Mouse (Mus musculus): ENCODE measurements around the gene Ccr1. TPM values are rescaled to one million over a fixed set of nuclear protein-coding genes. Genes with fewer than 3 reads are reported as not detected.
A peak's percentile ranks its signal among the peaks of the same experiment; 100 is the strongest.
"Not testable (repeated sequence)": the region's sequence is repeated elsewhere in the genome, so short reads cannot be mapped to it uniquely, and the experiment has no call there.

Gene Ccr1
- polyA plus RNA-seq, 1 experiment from 2014 or later, result 5.0 TPM

DNA sequence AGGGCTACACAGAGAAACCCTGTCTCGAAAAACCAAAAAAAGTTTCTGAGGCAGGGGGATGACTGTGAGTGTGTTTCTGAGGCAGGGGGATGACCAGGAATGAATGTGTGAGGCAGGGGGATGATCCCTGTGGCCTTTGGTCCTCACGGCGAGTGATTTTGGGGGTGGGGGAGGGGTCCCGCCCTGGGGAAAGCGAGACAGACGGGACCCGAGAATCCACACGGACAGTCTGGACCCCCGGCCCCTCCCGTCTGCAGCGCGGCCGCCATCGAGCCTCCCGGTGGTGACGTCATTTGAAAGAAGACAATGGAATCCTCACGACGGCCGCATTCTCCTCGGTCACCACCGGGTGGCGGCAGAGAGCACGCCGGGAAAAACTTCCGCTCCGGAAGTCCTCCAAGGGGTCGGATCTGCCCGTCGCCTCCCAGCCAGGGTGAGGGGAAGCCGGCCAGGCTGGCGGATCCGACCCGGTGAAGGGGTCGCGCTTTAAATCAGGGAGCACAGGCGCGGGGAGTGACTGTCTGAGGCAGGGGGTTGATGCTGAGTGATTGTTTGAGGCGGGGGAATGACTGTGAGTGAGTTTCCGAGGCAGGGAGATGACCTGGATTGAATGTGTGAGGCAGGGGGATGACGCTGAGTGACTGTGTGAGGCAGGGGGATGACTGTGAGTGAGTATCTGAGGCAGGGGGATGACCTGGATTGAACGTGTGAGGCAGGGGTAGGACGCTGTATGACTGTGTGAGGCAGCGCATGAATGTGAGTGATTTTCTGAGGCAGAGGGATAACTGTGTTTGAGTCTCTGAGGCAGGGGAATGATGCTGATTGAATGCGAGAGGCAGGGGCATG, 43.2 kb downstream of the Ccr1 start:
- Histone ChIP-seq H3K36me3 (ENCODE audit: control insufficient read depth, insufficient read depth, low read length) (no peaks in the 10 kb centered on the region), H3K27me3 (ENCODE audit: control insufficient read depth, insufficient read depth, low read length) (no peaks in the 10 kb centered on the region), H3K4me3 (replicated peaks; ENCODE audit: low read length) (peak overlapping the region; percentile 63), H3K9ac (ENCODE audit: low read length) (peak overlapping the region; percentile 82), H3K4me2 (ENCODE audit: low read depth, low read length) (peak overlapping the region; percentile 79), H3K27ac (ENCODE audit: low read length) (peak overlapping the region; percentile 96), H3K9me3 (replicated peaks; ENCODE audit: control insufficient read depth, low read length) (no peaks in the 10 kb centered on the region), H3K4me1 (ENCODE audit: control insufficient read depth, insufficient read depth, low read length) (peaks cover 7% of the 10 kb centered on the region)
- peak; percentile 79 for ATAC-seq (ENCODE audit: insufficient read depth, low FRiP score)
- 6% methylated on average over 38 of the region's 44 CpGs for WGBS

DNA sequence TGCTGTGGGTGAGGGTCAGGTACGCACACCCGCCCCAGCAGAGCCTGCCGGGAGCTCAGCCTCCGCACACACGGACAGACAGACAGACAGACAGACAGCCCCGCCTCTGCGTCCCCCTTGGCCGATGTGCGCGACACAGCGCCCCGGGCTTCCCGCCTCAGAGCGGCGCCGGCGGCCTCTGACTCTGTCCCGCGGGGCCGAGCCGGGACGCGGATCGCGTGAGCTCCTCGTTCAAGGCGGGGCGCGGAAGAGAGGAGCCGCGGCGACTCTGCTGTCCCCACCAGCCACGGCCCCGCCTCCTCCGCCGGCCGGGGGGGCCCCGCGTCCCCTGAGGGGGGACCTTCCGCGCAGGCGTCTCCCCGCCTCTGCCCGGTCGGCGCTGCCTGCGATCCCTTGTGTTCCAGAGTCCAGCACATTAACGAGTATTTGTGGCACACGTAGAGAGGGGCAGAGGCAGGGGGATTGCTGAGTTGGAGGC, 43.9 kb downstream of the Ccr1 start:
- peak; percentile 91 for ATAC-seq (ENCODE audit: insufficient read depth, low FRiP score)

DNA sequence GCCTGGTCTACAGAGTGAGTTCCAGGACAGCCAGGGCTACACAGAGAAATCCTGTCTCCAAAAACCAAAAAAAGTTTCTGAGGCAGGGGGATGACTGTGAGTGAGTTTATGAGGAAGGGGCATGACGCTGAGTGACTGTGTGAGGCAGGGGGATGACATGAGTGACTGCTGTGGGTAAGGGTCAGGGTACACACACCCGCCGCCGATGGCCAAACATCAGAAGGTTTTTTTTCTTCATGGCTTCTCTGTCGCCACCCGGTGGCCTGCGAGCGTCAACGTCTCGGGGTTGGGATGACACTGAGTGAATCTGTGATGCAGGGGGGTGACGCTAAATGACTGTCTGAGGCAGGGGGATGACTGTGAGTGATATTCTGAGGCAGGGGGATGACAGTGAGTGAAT, 44.5 kb downstream of the Ccr1 start:
- H3K9ac ChIP-seq (ENCODE audit: low read length); H3K36me3 ChIP-seq (ENCODE audit: control insufficient read depth, insufficient read depth, low read length); H3K9me3 ChIP-seq (replicated peaks; ENCODE audit: control insufficient read depth, low read length); H3K4me1 ChIP-seq (ENCODE audit: control insufficient read depth, insufficient read depth, low read length); H3K27me3 ChIP-seq (ENCODE audit: control insufficient read depth, insufficient read depth, low read length): not testable (repeated sequence)
- ATAC-seq (ENCODE audit: insufficient read depth, low FRiP score), result peak; percentile 31
- under 1% methylated on average over 11 of the region's 11 CpGs for WGBS
- Histone ChIP-seq H3K4me3 (replicated peaks; ENCODE audit: low read length) (peak overlapping the region; percentile 63), H3K27ac (ENCODE audit: low read length) (peak overlapping the region; percentile 96; the same call in 1 of the 2 replicates), H3K4me2 (ENCODE audit: low read depth, low read length) (peak overlapping the region; percentile 79)

More for the DNA sequence above, 43.9 kb downstream of the Ccr1 start:
- Histone ChIP-seq H3K27ac (ENCODE audit: low read length) (peak overlapping the region; percentile 96), H3K9ac (ENCODE audit: low read length) (peak overlapping the region; percentile 82), H3K4me1 (ENCODE audit: control insufficient read depth, insufficient read depth, low read length) (peaks cover 7% of the 10 kb centered on the region), H3K36me3 (ENCODE audit: control insufficient read depth, insufficient read depth, low read length) (no peaks in the 10 kb centered on the region), H3K4me3 (replicated peaks; ENCODE audit: low read length) (peak overlapping the region; percentile 63), H3K4me2 (ENCODE audit: low read depth, low read length) (peak overlapping the region; percentile 79), H3K9me3 (replicated peaks; ENCODE audit: control insufficient read depth, low read length) (no peaks in the 10 kb centered on the region), H3K27me3 (ENCODE audit: control insufficient read depth, insufficient read depth, low read length) (no peaks in the 10 kb centered on the region)
- WGBS, result under 1% methylated on average over 37 of the region's 49 CpGs

DNA sequence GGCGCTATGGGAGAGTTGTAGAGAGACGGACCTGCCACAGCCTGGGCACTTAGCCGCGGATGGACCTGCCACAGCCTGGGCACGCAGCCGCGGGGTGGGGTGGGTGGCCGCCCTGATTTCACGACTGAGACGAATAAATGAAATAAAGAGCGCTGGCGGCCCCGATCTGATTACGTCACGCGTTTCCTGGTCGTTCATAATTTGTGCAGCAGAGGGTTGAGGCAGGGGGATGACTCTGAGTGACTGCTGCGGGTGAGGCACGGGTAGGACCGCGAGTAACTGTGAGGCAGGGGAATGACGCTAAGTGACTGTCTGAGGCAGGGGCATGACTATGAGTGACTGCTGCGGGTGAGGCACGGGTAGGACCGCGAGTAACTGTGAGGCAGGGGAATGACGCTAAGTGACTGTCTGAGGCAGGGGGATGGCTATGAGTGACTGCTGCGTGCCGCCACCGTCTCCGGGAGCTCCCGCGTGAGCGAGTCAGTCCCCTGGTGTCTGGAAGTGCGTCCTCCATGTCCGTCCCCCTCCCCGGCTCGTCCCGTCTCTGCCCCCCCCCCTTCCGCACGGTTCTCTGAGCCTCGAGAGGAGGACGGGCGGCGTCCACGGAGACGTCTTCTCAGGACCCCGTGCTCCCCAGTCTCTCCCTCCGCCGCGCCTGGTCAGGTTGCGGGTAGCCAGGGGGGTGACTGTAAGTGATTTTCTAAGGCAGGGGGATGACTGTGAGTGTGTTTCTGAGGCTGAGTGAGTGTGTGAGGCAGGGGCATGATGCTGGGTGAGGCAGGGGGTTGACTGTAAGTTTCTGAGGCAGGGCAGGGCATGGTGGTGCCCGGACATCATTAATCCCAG, 45.1 kb downstream of the Ccr1 start:
- Histone ChIP-seq H3K9ac (ENCODE audit: low read length) (peak overlapping the region; percentile 65), H3K4me3 (replicated peaks; ENCODE audit: low read length) (peak overlapping the region; percentile 63), H3K9me3 (replicated peaks; ENCODE audit: control insufficient read depth, low read length) (no peaks in the 10 kb centered on the region), H3K4me2 (ENCODE audit: low read depth, low read length) (peak overlapping the region; percentile 79), H3K27me3 (ENCODE audit: control insufficient read depth, insufficient read depth, low read length) (no peaks in the 10 kb centered on the region), H3K27ac (ENCODE audit: low read length) (peak overlapping the region; percentile 18; the same call in 1 of the 2 replicates), H3K36me3 (ENCODE audit: control insufficient read depth, insufficient read depth, low read length) (no peaks in the 10 kb centered on the region), H3K4me1 (ENCODE audit: control insufficient read depth, insufficient read depth, low read length) (no peaks in the 10 kb centered on the region)
- ATAC-seq (ENCODE audit: insufficient read depth, low FRiP score), result no peak
- under 1% methylated on average over 50 of the region's 53 CpGs for WGBS

Other genes starting within 250 kb of the Ccr1 start
- gene Cxcr6, start 162.2 kb downstream of the Ccr1 start, polyA plus RNA-seq (2015; fragmentation: Nextera tagmentation; extraction: Ambion mirVana), result 0.70 and 1.0 TPM in 2 replicates
- gene Fyco1, start 116.8 kb downstream of the Ccr1 start, polyA plus RNA-seq (2015; fragmentation: Nextera tagmentation; extraction: Ambion mirVana), result 14.7 and 14.8 TPM in 2 replicates
- not detected in 2 replicates for gene Xcr1, start 106.7 kb downstream of the Ccr1 start, polyA plus RNA-seq (2015; fragmentation: Nextera tagmentation; extraction: Ambion mirVana)
- not detected in 2 replicates for gene Ccr1l1, start 9.7 kb upstream of the Ccr1 start, polyA plus RNA-seq (2015; fragmentation: Nextera tagmentation; extraction: Ambion mirVana)
- 0.18 and 0.32 TPM in 2 replicates for gene Ccr3, start 53.3 kb upstream of the Ccr1 start, polyA plus RNA-seq (2015; fragmentation: Nextera tagmentation; extraction: Ambion mirVana)
- 4.2 and 8.5 TPM in 2 replicates for gene Ccr2, start 133.3 kb upstream of the Ccr1 start, polyA plus RNA-seq (2015; fragmentation: Nextera tagmentation; extraction: Ambion mirVana)
- gene Ccr5, start 152.9 kb upstream of the Ccr1 start, polyA plus RNA-seq (2015; fragmentation: Nextera tagmentation; extraction: Ambion mirVana), result 1.2 TPM in 2 replicates